Mouse (Mus musculus): ENCODE results near the gene Tnnt2.

The Tnnt2 gene

GRCm38 (mm10) chr1:135855344-135855687 is 19.2 kb downstream of the Tnnt2 start:
- DNase-seq (ENCODE audit: low spot score in 2 of 2): no peak

- no peak for DNase-seq (ENCODE audit: low spot score in 2 of 2)
Measured at GRCm38 (mm10) chr1:135856070-135856469, 19.9 kb downstream of the Tnnt2 start.

GRCm38 (mm10) chr1:135857137-135857775 is 21.1 kb downstream of the Tnnt2 start:
- no peak for DNase-seq (ENCODE audit: low spot score in 2 of 2)

GRCm38 (mm10) chr1:135858533-135858932 is 22.4 kb downstream of the Tnnt2 start:
- no peak for DNase-seq (ENCODE audit: low spot score in 2 of 2)

DNA sequence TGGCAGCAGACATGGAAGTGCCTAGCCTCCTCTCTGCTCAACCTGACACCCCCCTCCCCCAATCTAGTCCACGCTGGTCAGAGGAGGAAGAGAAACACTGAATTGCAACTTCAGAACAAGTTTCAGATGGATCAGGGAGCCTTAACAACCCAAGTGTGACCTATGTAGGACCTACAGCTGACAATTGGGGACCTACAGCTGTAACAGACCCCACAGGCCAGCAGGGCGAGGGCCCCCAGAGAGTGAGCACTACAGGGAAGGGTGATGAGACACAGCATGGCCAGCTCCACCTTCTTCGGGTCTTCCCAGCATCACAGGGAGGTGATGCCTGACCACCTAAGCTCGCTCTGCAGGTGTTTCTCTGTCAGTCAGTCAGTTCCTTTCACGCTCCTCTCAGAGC is 24.9 kb downstream of the Tnnt2 start:
- no peak for DNase-seq (ENCODE audit: low spot score in 2 of 2)

DNA sequence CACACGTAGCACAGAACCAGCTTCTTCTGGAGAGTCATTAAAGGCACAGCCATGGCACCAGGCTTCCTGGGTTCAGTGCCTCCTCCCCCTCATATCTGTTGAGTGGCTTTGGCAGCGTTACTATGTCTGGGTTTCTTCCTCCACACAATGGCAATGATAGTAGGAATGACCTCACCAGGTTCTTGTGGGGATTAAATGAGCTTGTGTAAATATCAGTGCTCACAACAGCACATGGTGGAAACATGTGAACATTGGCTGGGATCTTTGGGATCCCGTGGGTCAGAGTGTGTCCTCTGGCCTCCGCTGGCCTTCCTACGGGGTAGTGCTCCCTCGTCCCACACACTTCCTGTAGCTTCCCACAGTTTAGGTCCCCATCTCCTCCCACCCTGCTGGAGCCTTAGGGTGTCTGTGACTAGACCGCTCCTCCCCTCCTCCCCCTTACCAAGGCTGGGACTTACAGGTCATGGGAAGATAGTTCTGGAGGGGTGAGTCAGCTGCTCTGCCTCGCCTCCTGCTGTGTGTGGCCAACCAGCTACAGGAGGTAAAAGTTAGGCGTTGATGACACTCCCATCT is 25.9 kb downstream of the Tnnt2 start:
- no peak for DNase-seq (ENCODE audit: low spot score in 2 of 2)

GRCm38 (mm10) chr1:135862561-135862960 is 26.4 kb downstream of the Tnnt2 start:
- DNase-seq (ENCODE audit: low spot score in 2 of 2): no peak

DNA sequence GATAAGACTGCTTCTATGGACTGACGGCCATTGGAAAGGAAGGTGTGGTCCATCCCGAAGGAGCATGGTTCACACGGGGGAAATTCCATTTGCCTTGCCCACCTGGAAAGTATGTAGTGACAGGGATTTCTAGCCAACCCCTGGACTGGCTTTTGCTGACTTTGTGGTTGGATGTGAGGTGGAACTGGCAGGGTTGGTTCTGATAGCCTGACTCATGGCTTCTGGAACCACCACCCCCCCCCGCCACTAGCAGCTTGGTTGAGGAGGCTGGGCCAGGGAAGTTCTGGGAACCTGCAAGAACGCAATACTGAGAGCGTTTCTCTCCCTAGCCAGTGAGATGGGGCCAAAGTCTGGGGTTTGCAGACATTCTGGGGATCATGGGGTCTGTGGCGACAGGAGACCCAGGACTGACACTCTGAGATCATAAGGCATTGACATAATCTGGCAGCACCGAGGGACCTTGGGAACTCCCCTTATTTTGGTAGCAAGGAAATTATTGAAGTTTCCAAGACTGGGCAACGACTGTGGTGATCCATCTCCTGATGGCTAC is 27.7 kb downstream of the Tnnt2 start:
- no peak for DNase-seq (ENCODE audit: low spot score in 2 of 2)

- DNase-seq (ENCODE audit: low spot score in 2 of 2): no peak
Measured at GRCm38 (mm10) chr1:135864830-135865229, 28.7 kb downstream of the Tnnt2 start.

GRCm38 (mm10) chr1:135865518-135866194 is 29.5 kb downstream of the Tnnt2 start:
- peak; percentile 78 to 93 for DNase-seq (ENCODE audit: low spot score in 2 of 2)

GRCm38 (mm10) chr1:135868570-135868969 is 32.4 kb downstream of the Tnnt2 start:
- no peak for DNase-seq (ENCODE audit: low spot score in 2 of 2)

DNA sequence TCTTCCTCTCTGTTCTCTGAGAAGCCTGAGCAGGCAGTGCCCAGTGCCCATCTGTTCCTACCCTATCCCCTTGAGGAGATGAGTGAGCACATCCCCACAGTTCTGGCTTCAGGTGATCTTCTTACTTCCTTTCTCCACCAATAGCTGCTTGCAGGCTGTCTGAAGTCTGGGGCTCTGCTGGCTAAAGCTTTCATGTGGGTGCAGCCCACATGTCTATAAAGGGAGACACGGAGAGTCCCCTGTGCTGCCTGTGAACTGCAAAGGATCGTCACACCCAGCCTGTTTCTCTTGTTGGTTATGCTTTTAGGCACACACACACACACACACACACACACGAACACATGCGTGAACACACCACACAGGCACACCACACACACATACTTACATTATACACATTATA is 36.8 kb downstream of the Tnnt2 start:
- DNase-seq (ENCODE audit: low spot score in 2 of 2): no peak

DNA sequence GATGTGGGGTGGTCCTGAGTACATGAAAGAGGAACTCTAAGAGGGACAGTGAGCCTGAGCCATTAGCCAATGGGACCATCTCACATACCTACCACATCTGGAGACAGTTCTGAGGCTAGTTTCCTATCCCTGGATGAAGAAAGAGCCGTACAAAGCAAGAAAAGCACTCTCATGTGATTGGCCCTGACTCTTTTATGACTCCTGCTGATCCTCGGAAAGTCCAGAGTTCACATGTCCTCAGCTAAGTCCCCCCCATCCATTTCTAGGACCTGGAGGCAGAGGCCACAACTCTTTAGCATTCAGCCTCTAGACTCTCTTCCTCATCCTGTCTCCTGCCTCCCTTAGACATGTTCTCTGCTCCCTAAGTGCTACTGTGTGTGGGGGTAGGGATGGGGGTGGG is 41.1 kb downstream of the Tnnt2 start:
- no peak for DNase-seq (ENCODE audit: low spot score in 2 of 2)

- DNase-seq (ENCODE audit: low spot score in 2 of 2): peak; percentile 66 to 83
Measured at GRCm38 (mm10) chr1:135882385-135883109, 46.4 kb downstream of the Tnnt2 start.

GRCm38 (mm10) chr1:135889461-135890185 is 53.5 kb downstream of the Tnnt2 start:
- DNase-seq (ENCODE audit: low spot score in 2 of 2): no peak

DNA sequence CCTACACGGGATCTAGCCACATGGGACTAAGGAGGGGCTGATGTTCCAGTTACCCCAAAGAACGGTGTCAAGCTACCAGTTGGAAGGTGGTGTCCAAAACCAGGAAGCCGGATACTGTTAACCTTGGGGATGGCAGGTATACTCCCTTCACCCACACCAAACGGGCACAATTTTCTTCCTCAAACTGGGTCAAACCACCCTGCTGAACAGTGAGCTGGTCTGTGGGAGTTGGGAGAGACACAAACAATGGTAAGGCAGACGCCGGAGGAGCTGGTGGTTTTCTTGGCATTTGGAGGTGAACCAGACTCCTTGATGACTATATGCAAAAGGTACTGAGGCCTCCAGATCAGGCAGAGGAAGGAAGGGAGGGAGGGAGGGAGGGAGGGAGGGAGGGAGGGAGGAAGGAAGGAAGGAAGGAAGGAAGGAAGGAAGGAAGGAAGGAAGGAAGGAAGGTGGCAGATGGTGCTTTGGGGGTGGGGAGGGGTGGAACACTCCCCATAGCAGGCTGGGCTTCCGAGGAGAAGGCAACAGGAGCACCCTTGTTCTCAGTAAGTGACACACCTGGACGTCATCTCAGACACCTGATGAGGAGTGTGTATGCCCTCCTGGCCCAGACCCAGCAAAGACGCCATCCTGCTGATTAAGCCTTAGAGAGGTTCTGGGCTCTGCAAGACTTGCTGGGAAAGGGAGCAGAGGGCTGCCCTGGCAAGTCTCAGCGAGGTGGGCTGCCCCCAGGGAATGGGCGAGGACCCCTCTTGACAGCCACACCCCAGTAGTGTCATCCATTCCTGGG is 55.5 kb downstream of the Tnnt2 start:
- no peak for DNase-seq (ENCODE audit: low spot score in 2 of 2)

DNA sequence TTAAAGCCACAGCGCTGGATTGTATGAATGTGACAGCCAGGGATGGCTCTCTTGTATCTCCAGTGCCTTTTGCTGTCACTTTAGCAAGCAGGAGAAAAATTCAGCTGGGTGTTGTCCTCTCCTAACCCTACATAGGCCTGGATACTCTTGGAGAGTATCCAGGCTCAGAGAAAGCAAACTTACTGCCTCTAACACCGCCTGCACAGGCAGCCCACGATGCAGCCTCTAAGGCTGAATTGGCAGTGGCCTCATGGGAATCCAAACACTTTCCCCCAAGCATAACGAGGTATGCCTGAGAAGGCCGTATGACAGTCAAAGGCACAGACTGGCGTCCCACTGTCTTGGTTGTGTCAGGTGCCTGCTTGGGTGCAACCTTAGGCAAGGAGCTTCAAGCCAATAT is 56.1 kb downstream of the Tnnt2 start:
- no peak for DNase-seq (ENCODE audit: low spot score in 2 of 2)

DNA sequence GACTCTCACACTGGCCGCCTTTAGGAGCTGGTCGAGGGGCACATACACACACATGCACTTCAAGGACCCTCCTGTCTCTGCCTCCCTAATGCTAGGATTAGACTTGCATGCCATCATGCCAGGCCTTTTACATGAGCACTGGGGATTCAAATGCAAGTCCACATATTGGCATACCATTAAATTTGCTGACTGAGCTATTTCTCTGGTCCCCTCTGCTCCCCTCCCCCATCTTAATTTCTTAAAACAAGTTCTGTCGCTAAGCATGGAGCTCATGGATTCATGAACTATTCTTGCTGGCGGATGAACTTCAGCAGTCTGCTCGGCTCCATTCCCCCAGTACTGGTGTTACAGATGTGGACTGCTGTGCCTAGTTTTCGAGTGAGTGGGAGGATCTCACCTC is 56.6 kb downstream of the Tnnt2 start:
- DNase-seq (ENCODE audit: low spot score in 2 of 2): no peak

GRCm38 (mm10) chr1:135893377-135893776 is 57.2 kb downstream of the Tnnt2 start:
- no peak for DNase-seq (ENCODE audit: low spot score in 2 of 2)

DNA sequence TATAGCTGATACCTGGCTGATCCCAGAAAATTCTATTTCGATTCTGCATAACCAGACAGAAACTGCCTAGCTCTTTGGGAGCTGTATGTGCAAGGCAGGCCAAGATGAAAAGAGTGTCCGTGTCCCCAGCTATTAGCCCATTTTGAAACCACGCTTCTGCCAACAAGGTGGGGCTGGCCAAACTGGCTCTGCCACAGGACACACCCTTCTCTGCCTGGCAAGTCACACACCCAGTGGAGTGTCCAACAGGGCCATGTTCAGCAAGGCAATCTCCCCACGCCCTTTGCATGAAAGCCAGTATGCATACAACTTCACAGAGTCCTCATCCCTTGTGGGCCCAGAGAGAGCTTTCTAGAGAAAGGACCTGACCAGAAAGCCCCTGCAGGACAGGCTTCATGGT is 59.2 kb downstream of the Tnnt2 start:
- DNase-seq (ENCODE audit: low spot score in 2 of 2): no peak

GRCm38 (mm10) chr1:135899295-135899694 is 63.1 kb downstream of the Tnnt2 start:
- no peak for DNase-seq (ENCODE audit: low spot score in 2 of 2)
